Mouse (Mus musculus) hindbrain, embryonic 12.5 days (tissue): Measurements from ENCODE around the gene Ccdc22. TPM values are rescaled to one million over a fixed set of nuclear protein-coding genes. Genes with fewer than 3 reads are reported as not detected.

ENCODE experiments used
- ATAC-seq: fragments of 200-750 bp; cut with Nextera tagmentation; 2 replicates; pipeline ENCODE4 v1.8.0; 2017; ENCODE audit warnings: moderate TSS enrichment; ENCODE audit not compliant: low FRiP score
- H3K27ac ChIP-seq: fragments of 300-500 bp; sonication (generic); 2 replicates; pipeline ENCODE4 v1.5.1; 2016; ENCODE audit warnings: mild to moderate bottlenecking
- H3K27me3 ChIP-seq: fragments of 300-500 bp; sonication (generic); 2 replicates; pipeline ENCODE4 v1.6.1; 2016; ENCODE audit warnings: mild to moderate bottlenecking
- H3K36me3 ChIP-seq: fragments of 300-500 bp; sonication (generic); 2 replicates; pipeline ENCODE4 v1.6.1; 2016; ENCODE audit warnings: mild to moderate bottlenecking
- H3K4me1 ChIP-seq: fragments of 300-500 bp; sonication (generic); 2 replicates; pipeline ENCODE4 v1.6.1; 2016
- H3K4me2 ChIP-seq: fragments of 300-500 bp; sonication (generic); replicated peaks from 2 replicates; pipeline ENCODE4 v1.6.1; 2016; ENCODE audit warnings: mild to moderate bottlenecking
- H3K4me3 ChIP-seq: fragments of 300-500 bp; sonication (generic); 2 replicates; pipeline ENCODE4 v1.5.1; 2016; ENCODE audit warnings: mild to moderate bottlenecking
- H3K9ac ChIP-seq: fragments of 300-500 bp; sonication (generic); 2 replicates; pipeline ENCODE4 v1.6.1; 2016; ENCODE audit warnings: mild to moderate bottlenecking, moderate library complexity
- H3K9me3 ChIP-seq: fragments of 300-500 bp; sonication (generic); replicated peaks from 2 replicates; pipeline ENCODE4 v1.6.1; 2016; ENCODE audit warnings: mild to moderate bottlenecking
- WGBS: fragments of 180-500 bp; shearing (Covaris S2); methylation state at CpG from one replicate; pipeline ENCODE4 v1.1.7; 2016; 5-methylcytosine and 5-hydroxymethylcytosine counted together
- polyA plus RNA-seq: library from polyadenylated mRNA; unstranded; fragments of >200 nt; fragmentation: Nextera tagmentation; extraction: Ambion mirVana; gene quantifications from 2 replicates; pipeline ENCODE4 v1.2.1, GENCODE M21; 2016

Ccdc22 gene
- polyA plus RNA-seq, result 30.9 and 32.6 TPM in 2 replicates

- 0 out of 2 replicates have a peak, but pooled peaks cover 3% of the 10 kb centered on the region for H3K9me3 ChIP-seq
- 27% methylated on average over 28 of the region's 28 CpGs for WGBS
- peak within 1 kb of the TSS; percentile 42 for H3K4me3 ChIP-seq
- peak within 1 kb of the TSS; percentile 53 for H3K4me2 ChIP-seq
- 0 out of 2 replicates have a peak, but pooled peaks cover 2% of the 10 kb centered on the region for H3K4me1 ChIP-seq
- peak; percentile 88 for ATAC-seq
- no peaks in the 10 kb centered on the region for H3K36me3 ChIP-seq
- no peaks in the 10 kb centered on the region for H3K27me3 ChIP-seq
- no peak within 1 kb of the TSS for H3K27ac ChIP-seq
- H3K9ac ChIP-seq, result peak within 1 kb of the TSS; percentile 50
Measured at GRCm38 (mm10) chrX:7604879-7605574, at the start of gene Ccdc22. Ccdc22 (minus strand) TSS chrX:7605517.

- Histone ChIP-seq H3K4me2 (peak overlapping the region; percentile 53), H3K27me3 (no peaks in the 10 kb centered on the region), H3K9me3 (no peaks in the 10 kb centered on the region), H3K27ac (peak overlapping the region; percentile 74), H3K9ac (peak overlapping the region; percentile 55), H3K36me3 (no peaks in the 10 kb centered on the region), H3K4me1 (no peaks in the 10 kb centered on the region), H3K4me3 (peak overlapping the region; percentile 35)
- ATAC-seq, result peak; percentile 96
- WGBS, result 19% methylated on average over 25 of the region's 25 CpGs
Measured at GRCm38 (mm10) chrX:7648671-7649304, 43.5 kb upstream of the Ccdc22 start.

- no peaks in the 10 kb centered on the region for H3K4me1 ChIP-seq
- no peak for ATAC-seq
- WGBS, result 21% methylated on average over 5 of the region's 5 CpGs
- no peak overlapping the region for H3K9ac ChIP-seq
- H3K27me3 ChIP-seq, result no peaks in the 10 kb centered on the region
- no peak overlapping the region for H3K4me2 ChIP-seq
- no peak overlapping the region for H3K4me3 ChIP-seq
- no peaks in the 10 kb centered on the region for H3K9me3 ChIP-seq
- no peak overlapping the region for H3K27ac ChIP-seq
- no peaks in the 10 kb centered on the region for H3K36me3 ChIP-seq
Measured at GRCm38 (mm10) chrX:7645349-7645748, 40.0 kb upstream of the Ccdc22 start.

DNA sequence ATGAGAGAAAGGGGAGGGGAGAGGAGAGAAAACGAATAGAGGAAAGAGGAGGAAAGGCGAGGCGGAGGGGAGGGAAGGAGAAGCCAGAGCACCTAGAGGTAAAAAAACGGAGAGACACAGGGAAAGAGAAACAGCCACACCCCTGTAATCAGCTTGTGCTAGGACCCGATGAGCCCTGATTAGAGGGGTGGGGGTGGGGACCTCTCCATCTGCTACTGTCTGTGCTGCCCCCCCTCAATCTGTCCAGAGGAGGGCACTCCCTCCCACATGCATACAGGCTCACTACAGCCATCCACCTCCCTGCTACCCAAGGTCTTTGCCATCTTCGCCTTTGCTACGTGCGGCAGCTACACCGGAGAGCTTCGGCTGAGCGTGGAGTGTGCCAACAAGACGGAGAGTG is 35.5 kb upstream of the Ccdc22 start:
- ATAC-seq, result no peak
- no peaks in the 10 kb centered on the region for H3K27me3 ChIP-seq
- H3K27ac ChIP-seq, result no peak overlapping the region
- no peak overlapping the region for H3K9ac ChIP-seq
- H3K36me3 ChIP-seq, result no peaks in the 10 kb centered on the region
- H3K4me3 ChIP-seq, result peak overlapping the region; percentile 51; the same call in 1 of the 2 replicates
- 37% methylated on average over 11 of the region's 12 CpGs for WGBS
- H3K4me1 ChIP-seq, result no peaks in the 10 kb centered on the region
- H3K4me2 ChIP-seq, result peak overlapping the region; percentile 54
- no peaks in the 10 kb centered on the region for H3K9me3 ChIP-seq

GRCm38 (mm10) chrX:7639536-7640325 is 34.4 kb upstream of the Ccdc22 start:
- Histone ChIP-seq H3K27ac (peak overlapping the region; percentile 35; the same call in 1 of the 2 replicates), H3K9me3 (no peaks in the 10 kb centered on the region), H3K4me2 (peak overlapping the region; percentile 54), H3K36me3 (no peaks in the 10 kb centered on the region), H3K4me3 (peak overlapping the region; percentile 51), H3K4me1 (no peaks in the 10 kb centered on the region), H3K9ac (peak overlapping the region; percentile 68), H3K27me3 (no peaks in the 10 kb centered on the region)
- ATAC-seq, result peak; percentile 26; the same call in 1 of the 2 replicates
- WGBS, result 28% methylated on average over 13 of the region's 13 CpGs

DNA sequence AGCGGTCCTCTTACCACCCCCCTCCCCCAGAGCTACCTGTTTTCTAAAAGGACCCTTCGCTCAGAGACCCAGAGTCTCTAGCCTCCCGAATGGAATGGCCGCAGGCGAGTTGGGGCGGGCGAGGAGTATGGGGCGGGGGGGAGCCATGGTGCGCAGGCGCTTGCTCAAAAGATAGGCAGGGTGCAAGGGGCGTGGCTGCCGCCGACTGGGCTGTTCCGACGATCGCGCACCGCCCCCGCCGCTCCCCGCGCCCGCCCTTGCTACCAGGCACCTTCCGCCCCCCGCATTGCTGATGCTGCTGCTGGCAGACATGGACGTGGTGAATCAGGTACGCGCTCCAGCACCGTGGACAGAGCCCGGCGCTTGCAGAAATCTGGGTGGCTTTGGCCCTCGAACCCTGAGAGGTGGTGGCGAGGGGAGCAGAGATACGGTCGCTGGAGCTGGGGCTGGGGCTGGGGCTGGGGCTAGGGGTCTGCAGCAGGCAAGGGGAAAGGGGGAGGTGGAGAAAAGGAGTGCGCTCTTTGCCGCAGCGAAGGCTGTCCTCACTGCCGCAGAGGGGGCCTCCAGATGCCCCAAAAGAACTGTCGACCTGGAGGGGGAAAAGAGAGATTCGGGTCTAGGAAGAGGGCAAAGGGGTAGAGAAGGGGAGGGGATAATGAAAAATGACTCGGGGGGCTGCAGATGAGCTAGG is 33.2 kb upstream of the Ccdc22 start, which contains the start of gene Syp:
Syp (plus strand) TSS at position 71 of the 691 bp plus-strand sequence.
- peak within 1 kb of the TSS; percentile 60 for H3K27ac ChIP-seq
- WGBS, result 24% methylated on average over 42 of the region's 42 CpGs
- no peaks in the 10 kb centered on the region for H3K9me3 ChIP-seq
- ATAC-seq, result peak; percentile 86
- H3K27me3 ChIP-seq, result no peaks in the 10 kb centered on the region
- peak within 1 kb of the TSS; percentile 54 for H3K4me2 ChIP-seq
- peak within 1 kb of the TSS; percentile 51 for H3K4me3 ChIP-seq
- H3K9ac ChIP-seq, result peak within 1 kb of the TSS; percentile 68
- H3K36me3 ChIP-seq, result no peaks in the 10 kb centered on the region
- no peaks in the 10 kb centered on the region for H3K4me1 ChIP-seq

DNA sequence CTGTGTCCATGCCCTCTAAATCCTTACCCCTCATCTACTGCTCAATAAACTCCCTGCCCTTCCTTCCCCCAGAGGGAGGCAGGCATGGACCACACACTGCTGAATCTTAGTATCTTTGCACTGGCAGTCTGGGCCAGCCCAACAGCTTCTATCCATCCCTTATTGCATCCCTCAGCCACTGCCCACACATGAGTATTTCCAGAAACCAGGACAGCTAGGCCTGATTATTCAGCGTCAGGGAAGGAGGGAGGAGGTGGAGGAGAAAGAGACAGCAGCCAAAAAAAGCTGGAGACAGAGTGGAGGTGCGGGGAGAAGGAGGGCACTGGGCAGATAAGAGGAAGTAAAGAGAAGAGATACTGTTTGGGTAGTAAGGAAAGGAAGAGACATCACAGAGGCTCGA is 29.8 kb upstream of the Ccdc22 start:
- Histone ChIP-seq H3K27ac (no peak overlapping the region), H3K9me3 (no peaks in the 10 kb centered on the region), H3K4me3 (no peak overlapping the region), H3K4me1 (no peaks in the 10 kb centered on the region), H3K4me2 (no peak overlapping the region), H3K27me3 (no peaks in the 10 kb centered on the region), H3K9ac (no peak overlapping the region), H3K36me3 (no peaks in the 10 kb centered on the region)
- 72% methylated on average over 3 of the region's 3 CpGs for WGBS
- ATAC-seq, result no peak

DNA sequence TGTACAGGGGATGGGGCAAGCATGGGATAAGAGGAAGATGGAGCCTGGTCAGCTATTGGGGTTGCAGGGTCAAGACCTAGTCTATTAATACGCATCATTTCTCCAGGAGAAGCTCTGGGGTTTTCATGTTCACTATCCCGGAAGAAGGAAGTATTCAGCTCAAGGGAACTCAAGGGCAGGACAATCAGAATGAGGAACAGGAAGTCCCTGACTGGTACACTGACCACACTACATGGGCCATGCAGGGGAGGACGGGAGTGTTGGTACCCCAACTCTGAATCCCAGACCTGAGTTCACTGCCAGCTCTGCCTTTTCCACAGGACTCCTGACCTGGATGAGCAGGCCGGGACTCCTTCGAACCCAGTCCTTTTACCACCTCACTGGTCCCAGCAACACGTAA is 27.2 kb upstream of the Ccdc22 start:
- 89% methylated on average over 6 of the region's 6 CpGs for WGBS
- no peak overlapping the region for H3K4me3 ChIP-seq
- H3K9ac ChIP-seq, result no peak overlapping the region
- no peaks in the 10 kb centered on the region for H3K9me3 ChIP-seq
- H3K4me1 ChIP-seq, result no peaks in the 10 kb centered on the region
- no peaks in the 10 kb centered on the region for H3K36me3 ChIP-seq
- no peak overlapping the region for H3K27ac ChIP-seq
- no peak for ATAC-seq
- H3K27me3 ChIP-seq, result no peaks in the 10 kb centered on the region
- H3K4me2 ChIP-seq, result no peak overlapping the region

DNA sequence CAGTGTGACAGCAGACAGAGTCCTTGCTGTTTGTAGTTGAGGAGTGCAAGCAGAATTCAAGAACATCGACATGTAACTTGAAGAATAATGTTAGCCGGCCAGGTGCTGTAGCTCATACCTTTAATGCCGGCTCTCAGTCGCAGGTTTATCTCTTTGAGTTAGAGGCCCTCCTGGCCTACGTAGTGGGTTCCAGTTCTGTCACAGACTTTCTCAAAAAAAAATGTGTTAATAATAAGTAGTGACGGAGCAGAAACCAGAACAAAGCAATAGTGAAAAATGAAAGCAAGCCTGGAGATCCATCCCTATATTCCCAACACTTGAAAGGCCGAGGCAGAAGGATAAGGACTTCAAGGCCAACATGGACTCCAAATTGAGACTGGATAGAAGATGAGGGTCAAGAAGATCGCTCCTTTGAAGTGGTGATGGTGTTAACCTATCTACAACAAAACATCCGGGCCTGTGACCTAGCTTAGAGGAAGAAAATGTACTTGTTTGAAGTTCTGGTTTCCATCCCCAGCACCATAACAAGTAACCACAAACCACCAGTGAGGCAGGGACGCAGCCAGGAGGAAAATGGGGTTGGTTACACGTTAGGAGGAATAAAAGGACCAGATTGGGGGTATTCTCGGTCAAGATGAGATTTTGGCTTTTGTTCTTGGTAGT is 12.7 kb upstream of the Ccdc22 start:
- Histone ChIP-seq H3K9ac (no peak overlapping the region), H3K4me2 (no peak overlapping the region), H3K36me3 (no peaks in the 10 kb centered on the region), H3K4me1 (no peaks in the 10 kb centered on the region), H3K27ac (no peak overlapping the region), H3K27me3 (no peaks in the 10 kb centered on the region), H3K9me3 (no peaks in the 10 kb centered on the region), H3K4me3 (no peak overlapping the region)
- 76% methylated on average over 12 of the region's 12 CpGs for WGBS
- ATAC-seq, result no peak

DNA sequence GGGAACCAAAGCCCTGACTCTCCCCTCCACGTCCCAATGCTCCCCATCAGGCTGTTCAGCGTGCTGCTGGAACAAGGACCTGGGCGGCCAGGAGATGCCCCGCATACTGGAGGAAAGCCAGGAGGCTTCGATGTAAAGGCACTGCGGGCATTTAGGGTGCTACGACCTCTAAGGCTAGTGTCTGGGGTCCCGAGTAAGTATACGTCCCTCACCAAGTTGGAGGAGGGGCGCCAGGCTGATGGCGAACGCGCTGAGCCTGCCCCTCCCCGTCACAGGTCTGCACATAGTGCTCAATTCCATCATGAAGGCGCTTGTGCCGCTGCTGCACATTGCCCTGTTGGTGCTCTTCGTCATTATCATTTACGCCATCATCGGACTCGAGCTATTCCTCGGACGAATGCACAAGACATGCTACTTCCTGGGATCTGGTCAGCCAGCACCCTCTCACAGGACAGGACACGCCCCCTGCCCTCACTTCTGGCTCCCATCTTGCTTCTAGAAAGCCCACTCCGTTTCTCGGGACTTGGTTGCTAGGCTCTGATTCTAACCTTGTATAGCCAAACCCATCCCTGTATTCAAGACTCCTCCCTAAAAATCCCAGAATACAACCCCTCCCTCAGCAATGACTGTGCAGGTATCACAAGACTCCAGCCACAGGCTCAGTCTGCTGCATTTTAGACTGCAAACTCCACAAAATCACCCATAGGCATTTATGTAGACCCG is 5.4 kb upstream of the Ccdc22 start:
- Histone ChIP-seq H3K9ac (peak overlapping the region; percentile 43), H3K4me3 (peak overlapping the region; percentile 37), H3K36me3 (no peaks in the 10 kb centered on the region), H3K27me3 (no peaks in the 10 kb centered on the region), H3K4me1 (no peaks in the 10 kb centered on the region), H3K4me2 (peak overlapping the region; percentile 64), H3K27ac (no peak overlapping the region), H3K9me3 (0 out of 2 replicates have a peak, but pooled peaks cover 3% of the 10 kb centered on the region)
- WGBS, result 16% methylated on average over 25 of the region's 26 CpGs
- peak; percentile 29; the same call in 1 of the 2 replicates for ATAC-seq

DNA sequence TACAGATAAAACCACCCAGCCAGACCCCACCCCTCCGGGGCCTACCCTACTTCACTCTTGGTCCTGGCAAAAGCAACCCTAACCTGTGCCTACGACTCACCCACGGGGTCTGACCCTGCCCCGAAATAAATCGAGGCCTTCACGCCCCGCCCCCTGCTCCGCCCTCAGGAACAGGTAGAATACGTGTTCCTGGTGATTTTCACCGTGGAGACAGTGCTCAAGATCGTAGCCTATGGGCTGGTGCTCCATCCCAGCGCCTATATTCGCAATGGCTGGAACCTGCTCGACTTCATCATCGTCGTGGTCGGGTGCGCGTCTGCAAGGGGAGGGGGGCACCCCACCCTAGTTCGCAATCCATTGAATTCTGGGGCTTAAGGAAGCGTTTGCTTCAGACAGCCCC is 4.7 kb upstream of the Ccdc22 start:
- ATAC-seq, result no peak
- H3K27ac ChIP-seq, result no peak overlapping the region
- peak overlapping the region; percentile 64 for H3K4me2 ChIP-seq
- H3K4me1 ChIP-seq, result no peaks in the 10 kb centered on the region
- peak overlapping the region; percentile 37 for H3K4me3 ChIP-seq
- H3K27me3 ChIP-seq, result no peaks in the 10 kb centered on the region
- 21% methylated on average over 21 of the region's 21 CpGs for WGBS
- peak overlapping the region; percentile 43 for H3K9ac ChIP-seq
- H3K9me3 ChIP-seq, result 0 out of 2 replicates have a peak, but pooled peaks cover 3% of the 10 kb centered on the region
- no peaks in the 10 kb centered on the region for H3K36me3 ChIP-seq
